Mouse (Mus musculus) CD4-positive, CD25-positive, alpha-beta regulatory T cell, adult 2 months (primary cell): ENCODE measurements around the gene Olfr847.

Experiments used
- DNase-seq: peaks from one replicate; pipeline ENCODE4 v3.0.0-alpha.2; 2012; ENCODE audit warnings: low read depth, low spot score

Gene Olfr847

GRCm38 (mm10) chr9:19378569-19378968 lies at the start of gene Olfr847:
Gene Olfr847, minus strand, starts transcription at chr9:19378669.
- DNase-seq: no peak

GRCm38 (mm10) chr9:19363905-19364304 lies 14.6 kb downstream of the Olfr847 start, which contains the start of gene Olfr846:
Gene Olfr846, minus strand, starts transcription at chr9:19364005.
- no peak for DNase-seq

DNA sequence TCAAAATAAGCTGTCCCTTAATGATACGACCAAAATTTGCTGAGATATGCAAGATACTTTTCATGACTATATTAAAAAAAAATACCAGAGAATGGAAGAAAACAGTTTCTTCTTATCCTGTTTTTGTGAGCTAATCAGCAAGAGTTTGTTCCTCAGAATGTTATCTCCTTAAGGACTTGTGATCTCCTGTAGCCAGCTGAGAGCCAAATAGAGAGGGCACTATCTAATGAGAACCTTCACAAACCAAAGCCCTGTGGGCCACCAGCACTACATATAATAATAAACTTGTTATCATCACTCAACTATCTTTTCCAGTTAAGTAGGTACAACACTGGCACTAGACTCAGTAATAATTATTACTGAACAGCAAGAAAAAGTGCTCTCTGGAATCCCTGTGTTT lies 42.3 kb downstream of the Olfr847 start, which contains the start of gene Olfr845:
Gene Olfr845 (plus strand): TSS at position 301 of the 400 bp plus-strand sequence.
- no peak for DNase-seq
